Mouse (Mus musculus) brain, embryonic 18.5 days (tissue): ENCODE data around the gene Zscan5b.
"Not testable (repeated sequence)": the region's sequence is repeated elsewhere in the genome, so short reads cannot be mapped to it uniquely, and the experiment has no call there.

Experiments used
- DNase-seq: peaks from one replicate; pipeline ENCODE4 v3.0.0-alpha.2; 2012; ENCODE audit warnings: low read depth, low spot score

Zscan5b gene

DNA sequence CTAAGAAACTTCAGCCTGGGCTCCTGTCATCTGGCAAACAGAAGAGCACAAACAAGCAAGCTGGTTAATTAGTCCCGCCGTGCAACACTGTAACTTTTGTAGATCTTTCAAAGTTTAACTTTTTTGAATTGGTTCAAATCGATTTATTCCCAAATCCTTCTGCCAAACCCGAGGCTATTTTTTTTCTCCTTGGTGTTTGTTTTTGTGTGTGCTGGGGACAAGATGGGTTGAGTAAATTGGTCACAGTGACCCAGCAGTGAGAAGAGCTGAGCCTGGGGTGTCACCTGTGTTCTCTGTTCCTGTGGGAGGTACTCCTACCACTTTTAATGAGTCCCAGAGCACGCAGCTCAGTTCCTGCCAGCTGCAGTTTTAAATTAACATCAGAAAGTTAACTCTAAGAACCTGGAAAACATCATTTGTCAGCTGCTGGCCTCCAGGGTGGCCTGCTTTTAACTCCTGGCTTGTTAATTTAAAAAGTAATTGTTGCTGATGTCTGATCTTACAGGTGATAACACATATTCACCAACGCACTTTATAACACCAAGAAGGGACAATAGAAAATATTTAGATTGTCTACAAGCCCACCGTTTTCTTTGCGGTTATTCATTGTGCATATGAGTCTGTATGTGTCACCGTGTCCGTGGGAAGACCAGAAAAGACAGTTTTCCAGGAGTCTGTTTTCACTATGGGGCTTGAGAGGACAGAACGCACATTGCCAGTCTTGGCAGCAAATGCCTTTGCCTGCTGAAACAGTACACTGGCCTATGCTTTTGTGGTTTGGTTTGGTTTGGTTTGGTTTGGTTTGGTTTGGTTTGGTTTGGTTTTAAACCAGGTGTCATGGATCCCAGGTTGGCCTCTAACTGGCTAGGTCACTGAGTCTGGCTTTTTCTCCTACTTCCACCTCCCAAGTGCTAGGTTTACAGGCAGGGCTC, 22.5 kb downstream of the Zscan5b start:
- no peak for DNase-seq

DNA sequence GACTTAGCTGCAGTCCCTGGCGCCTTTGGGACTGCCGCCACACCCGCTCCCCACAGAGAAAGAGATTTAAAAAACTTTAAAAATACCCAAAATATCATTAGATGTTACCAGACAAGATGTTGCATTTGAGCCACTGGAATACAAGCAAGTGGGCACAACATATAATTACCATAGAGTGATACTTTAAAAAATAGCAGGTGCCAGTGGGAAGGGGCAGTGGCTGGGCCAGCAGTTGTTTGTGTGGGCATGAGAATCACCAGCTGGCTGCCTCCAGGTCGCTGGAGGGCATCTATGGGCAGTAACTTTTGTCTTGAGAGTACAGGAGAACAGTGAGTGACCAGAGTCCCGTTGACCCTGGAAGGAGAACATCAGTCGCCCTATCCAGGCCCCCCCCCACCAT, 30.3 kb downstream of the Zscan5b start, which contains the start of gene Epp13:
Gene Epp13, plus strand, starts transcription at position 301 of the 400 bp plus-strand sequence.
- no peak for DNase-seq

GRCm38 (mm10) chr7:6254451-6254850, 32.4 kb downstream of the Zscan5b start:
- DNase-seq = no peak

- no peak for DNase-seq
These were observed 35.3 kb downstream of the Zscan5b start for GRCm38 (mm10) chr7:6257386-6257785.

- DNase-seq = no peak
These were observed 36.4 kb downstream of the Zscan5b start for GRCm38 (mm10) chr7:6258232-6259220.

- DNase-seq = not testable (repeated sequence)
These were observed 37.9 kb downstream of the Zscan5b start for GRCm38 (mm10) chr7:6260004-6260403.

DNA sequence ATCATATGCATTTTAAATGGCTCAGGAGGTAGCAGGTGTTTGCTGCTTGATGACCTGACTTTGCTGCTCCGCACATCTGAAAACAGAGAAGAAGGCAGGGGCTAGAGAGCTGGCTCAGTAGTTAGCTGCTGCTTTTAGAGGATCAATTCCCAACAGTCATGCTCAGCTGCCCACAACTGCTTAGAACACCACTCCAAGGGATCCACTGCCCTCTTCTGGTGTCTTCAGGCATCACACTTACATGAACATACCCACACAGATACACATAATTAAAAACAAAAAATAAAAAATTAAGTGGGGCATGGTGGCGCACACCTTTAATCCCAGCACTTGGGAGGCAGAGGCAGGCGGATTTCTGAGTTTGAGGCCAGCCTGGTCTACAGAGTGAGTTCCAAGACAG, 40.0 kb downstream of the Zscan5b start:
- DNase-seq = no peak

DNA sequence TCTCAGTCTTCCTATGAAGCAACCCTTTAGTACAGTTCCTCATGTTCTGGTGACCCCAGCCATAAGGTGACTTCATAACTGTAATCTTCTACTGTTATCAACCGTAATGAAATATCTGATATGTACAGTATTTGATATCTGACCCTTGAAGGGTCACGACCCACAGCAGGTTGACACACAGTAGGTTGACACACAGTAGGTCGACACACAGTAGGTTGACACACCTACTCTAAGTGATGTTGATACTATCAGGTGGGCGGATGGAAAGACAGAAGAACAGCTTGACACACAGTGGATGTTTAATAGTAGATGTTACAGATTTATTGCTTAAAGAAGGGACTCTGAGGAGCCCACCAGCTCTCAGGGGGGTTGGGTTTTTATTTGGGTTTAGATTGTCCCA, 40.9 kb downstream of the Zscan5b start:
- no peak for DNase-seq

DNA sequence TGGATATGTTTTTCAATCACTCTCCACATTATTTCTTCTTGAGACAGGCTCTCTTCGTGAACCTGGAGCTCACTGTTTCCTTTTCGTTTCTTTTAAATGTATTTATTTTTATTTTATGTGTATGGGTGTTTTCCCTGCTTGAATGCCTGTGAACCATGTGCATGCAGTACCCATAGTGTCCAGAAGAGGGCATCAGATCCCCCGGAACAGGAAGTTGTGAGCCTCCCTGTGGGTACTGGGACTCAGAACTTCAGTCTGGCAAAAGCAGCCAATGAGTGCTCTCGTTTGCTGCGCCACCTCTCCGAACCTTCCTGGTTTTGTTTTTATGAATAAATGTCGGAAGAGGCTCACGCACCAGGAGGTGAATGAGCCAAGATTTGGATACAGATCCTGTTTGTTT, 43.6 kb downstream of the Zscan5b start:
- no peak for DNase-seq

DNA sequence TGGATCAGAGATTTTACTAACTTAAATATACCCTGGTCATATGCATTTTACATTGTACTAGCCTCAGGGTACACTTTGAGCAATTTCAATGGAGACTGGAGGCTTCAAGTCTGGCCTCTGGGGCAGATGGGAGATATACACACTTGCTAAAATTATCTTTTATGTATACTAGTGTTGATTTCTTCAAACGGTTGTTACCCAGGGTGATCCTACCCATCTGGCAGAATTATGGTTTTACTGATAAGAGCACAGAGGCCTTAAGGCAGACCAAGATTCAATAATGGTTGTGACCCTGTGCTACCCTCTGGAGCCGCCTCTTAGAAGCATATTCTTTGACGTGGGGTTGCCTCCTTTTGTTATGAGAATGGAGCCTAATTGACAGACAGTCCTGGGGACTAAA, 55.8 kb downstream of the Zscan5b start:
- no peak for DNase-seq

- DNase-seq = no peak
These were observed 60.7 kb downstream of the Zscan5b start for GRCm38 (mm10) chr7:6282749-6283148.

GRCm38 (mm10) chr7:6283451-6284075, 61.5 kb downstream of the Zscan5b start:
- DNase-seq = peak; percentile 86

DNA sequence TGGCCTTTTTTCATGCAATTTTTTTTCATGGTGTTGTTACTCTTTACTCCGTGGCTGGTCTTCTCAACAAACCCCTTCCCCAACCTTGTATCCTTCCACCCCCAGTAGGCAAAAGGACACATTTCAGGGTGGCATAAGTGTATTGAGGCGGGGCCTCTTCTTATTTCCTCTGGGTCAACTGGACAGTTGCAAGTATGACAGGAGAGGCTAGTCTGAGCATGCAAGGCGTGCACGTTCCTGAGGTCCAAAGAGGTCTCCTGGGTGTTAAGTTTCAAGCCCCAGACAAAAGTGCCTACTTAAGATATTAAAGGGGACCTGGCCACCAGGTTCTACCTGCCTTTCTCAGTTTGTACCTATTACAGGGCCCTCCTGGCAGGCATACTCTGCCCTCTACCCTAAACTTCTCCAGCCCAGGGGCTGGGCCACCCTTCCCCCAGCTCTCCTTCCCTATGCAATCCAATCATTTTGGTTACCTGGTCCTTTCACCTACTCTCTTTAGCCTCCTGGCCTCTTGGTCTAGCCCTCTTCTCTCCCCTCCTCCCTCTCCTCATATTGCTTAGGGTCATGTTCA, 62.4 kb downstream of the Zscan5b start:
- DNase-seq = no peak

- no peak for DNase-seq
These were observed 63.3 kb downstream of the Zscan5b start for GRCm38 (mm10) chr7:6285366-6285765.

GRCm38 (mm10) chr7:6285842-6286705, 64.0 kb downstream of the Zscan5b start, which contains the start of gene Zfp667:
Zfp667 (plus strand) TSS chr7:6286579.
- peak; percentile 92 for DNase-seq

DNA sequence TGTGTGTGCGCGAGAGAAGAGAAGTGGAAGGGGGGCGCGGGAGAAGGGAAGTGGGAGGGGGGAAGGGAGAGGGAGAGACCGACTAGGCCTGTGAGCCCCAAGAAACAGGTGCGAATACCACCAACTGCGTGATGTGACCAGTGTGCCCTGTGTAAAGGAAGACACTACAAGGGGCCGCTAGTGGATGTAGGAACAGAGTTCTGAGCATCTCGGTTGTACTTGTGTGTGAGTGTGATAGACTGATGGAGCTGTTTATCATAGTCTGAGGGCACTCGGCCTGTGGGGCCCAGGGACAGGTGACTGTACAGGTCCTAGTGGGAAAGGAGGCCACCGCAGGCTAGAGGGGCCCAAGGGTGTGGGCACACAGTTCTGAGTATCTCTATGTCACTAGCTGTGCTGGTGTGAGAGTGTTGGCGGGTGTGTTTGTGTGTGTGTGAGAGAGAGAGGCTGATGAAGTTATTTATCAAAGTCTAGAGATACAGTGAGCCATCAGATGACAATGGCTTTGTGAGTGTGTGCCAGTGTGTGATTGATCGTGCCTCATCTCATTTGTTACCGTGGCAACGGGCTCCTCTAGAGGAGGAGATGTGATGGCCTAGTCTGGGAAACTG, 64.9 kb downstream of the Zscan5b start:
- no peak for DNase-seq
